Mouse (Mus musculus): ENCODE measurements around the gene Hrh3. TPM values are rescaled to one million over a fixed set of nuclear protein-coding genes. Genes with fewer than 3 reads are reported as not detected.

Gene Hrh3
- polyA plus RNA-seq, 1 experiment from 2014 or later, result not detected

- no peak for ATAC-seq (ENCODE audit: insufficient read depth)
- Histone ChIP-seq H3K4me1 (replicated peaks) (no peaks in the 10 kb centered on the region), H3K27ac (replicated peaks) (no peak overlapping the region), H3K9ac (no peak overlapping the region), H3K36me3 (replicated peaks) (0 out of 2 replicates have a peak, but pooled peaks cover 3% of the 10 kb centered on the region), H3K27me3 (no peaks in the 10 kb centered on the region), H3K4me2 (no peak overlapping the region), H3K4me3 (replicated peaks) (no peak overlapping the region), H3K9me3 (replicated peaks) (no peaks in the 10 kb centered on the region)
- WGBS (ENCODE audit: insufficient replicate concordance), result 67% methylated on average over 16 of the region's 16 CpGs
These were observed 18.2 kb downstream of the Hrh3 start for GRCm38 (mm10) chr2:180085926-180086636.

DNA sequence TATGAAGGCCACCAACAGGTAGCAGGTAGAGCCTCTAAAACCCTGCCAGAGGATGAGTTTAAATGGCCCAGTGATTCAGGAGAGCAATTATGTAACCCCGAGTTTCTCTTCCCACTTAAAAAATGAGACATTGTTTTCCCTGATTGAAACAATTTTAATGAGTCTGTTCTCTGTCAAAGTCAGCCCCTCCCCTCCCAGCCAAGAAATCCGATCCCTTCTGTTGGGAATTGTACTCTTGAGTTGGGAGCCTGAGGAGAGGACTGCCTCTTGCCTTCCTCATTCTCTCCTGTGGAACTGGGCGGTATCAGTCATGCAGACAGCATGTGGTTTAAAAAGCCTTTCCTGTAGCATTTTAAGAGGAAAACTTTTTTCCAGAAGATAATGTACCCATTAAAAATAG is 19.7 kb downstream of the Hrh3 start:
- H3K27me3 ChIP-seq, result no peaks in the 10 kb centered on the region
- WGBS (ENCODE audit: insufficient replicate concordance), result 44% methylated on average over 3 of the region's 3 CpGs
- no peak for ATAC-seq (ENCODE audit: insufficient read depth)
- H3K4me1 ChIP-seq (replicated peaks), result no peaks in the 10 kb centered on the region
- H3K4me3 ChIP-seq (replicated peaks), result no peak overlapping the region
- H3K9ac ChIP-seq, result no peak overlapping the region
- H3K9me3 ChIP-seq (replicated peaks), result no peaks in the 10 kb centered on the region
- H3K27ac ChIP-seq (replicated peaks), result no peak overlapping the region
- no peak overlapping the region for H3K4me2 ChIP-seq
- 0 out of 2 replicates have a peak, but pooled peaks cover 7% of the 10 kb centered on the region for H3K36me3 ChIP-seq (replicated peaks)

GRCm38 (mm10) chr2:180083063-180083462 is 21.2 kb downstream of the Hrh3 start:
- no peaks in the 10 kb centered on the region for H3K4me1 ChIP-seq (replicated peaks)
- H3K36me3 ChIP-seq (replicated peaks), result 0 out of 2 replicates have a peak, but pooled peaks cover 7% of the 10 kb centered on the region
- 70% methylated on average over 10 of the region's 10 CpGs for WGBS (ENCODE audit: insufficient replicate concordance)
- H3K4me2 ChIP-seq, result no peak overlapping the region
- no peak overlapping the region for H3K9ac ChIP-seq
- no peaks in the 10 kb centered on the region for H3K27me3 ChIP-seq
- H3K4me3 ChIP-seq (replicated peaks), result no peak overlapping the region
- ATAC-seq (ENCODE audit: insufficient read depth), result no peak
- H3K9me3 ChIP-seq (replicated peaks), result no peaks in the 10 kb centered on the region
- no peak overlapping the region for H3K27ac ChIP-seq (replicated peaks)

DNA sequence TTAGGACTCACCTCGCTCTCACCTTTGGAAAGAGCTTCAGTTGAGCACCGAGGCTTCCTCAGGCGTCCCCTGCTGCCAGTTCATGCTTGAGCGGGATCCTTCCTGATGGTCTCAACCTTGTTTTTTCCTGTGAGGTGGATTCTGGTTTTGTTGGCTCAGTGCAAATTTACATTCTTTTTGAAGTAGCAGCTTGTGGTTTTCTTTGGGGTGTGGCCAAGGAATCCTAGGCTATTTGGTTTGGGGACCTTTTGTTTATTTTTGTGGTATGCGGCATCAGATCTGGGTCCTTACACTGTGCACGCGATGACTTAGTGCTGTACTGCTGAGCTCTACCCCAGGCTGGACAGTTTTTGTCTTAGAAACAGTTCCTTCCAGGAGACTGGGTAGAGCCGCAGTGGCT is 23.6 kb downstream of the Hrh3 start:
- Histone ChIP-seq H3K9me3 (replicated peaks) (no peaks in the 10 kb centered on the region), H3K27ac (replicated peaks) (no peak overlapping the region), H3K4me1 (replicated peaks) (no peaks in the 10 kb centered on the region), H3K4me3 (replicated peaks) (no peak overlapping the region), H3K27me3 (no peaks in the 10 kb centered on the region), H3K9ac (no peak overlapping the region), H3K36me3 (replicated peaks) (0 out of 2 replicates have a peak, but pooled peaks cover 7% of the 10 kb centered on the region), H3K4me2 (no peak overlapping the region)
- WGBS (ENCODE audit: insufficient replicate concordance), result 73% methylated on average over 8 of the region's 8 CpGs
- no peak for ATAC-seq (ENCODE audit: insufficient read depth)

GRCm38 (mm10) chr2:180077622-180078021 is 26.7 kb downstream of the Hrh3 start:
- WGBS (ENCODE audit: insufficient replicate concordance), result 62% methylated on average over 3 of the region's 3 CpGs
- H3K4me2 ChIP-seq, result no peak overlapping the region
- ATAC-seq (ENCODE audit: insufficient read depth), result no peak

DNA sequence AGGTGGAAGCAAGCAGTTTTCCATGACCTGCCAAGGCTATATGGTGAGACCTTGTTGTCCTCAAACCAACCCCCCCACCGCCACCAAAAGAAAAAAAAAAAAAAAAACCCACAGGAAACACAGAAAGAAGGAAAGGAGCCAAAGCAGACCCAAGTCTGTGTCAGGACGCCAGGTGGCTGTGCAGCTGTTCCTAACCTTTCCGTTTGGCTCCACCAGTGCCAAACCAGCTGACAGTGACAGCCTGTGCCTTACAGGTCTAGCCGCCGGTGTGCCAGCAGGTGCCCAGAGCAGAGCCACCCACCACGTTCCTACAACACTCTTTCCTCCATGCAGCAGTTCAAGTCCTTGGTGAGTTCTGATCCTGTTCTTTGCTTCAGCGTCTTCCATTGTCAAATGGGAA is 31.4 kb downstream of the Hrh3 start:
- Histone ChIP-seq H3K27ac (replicated peaks) (no peak overlapping the region), H3K36me3 (replicated peaks) (peaks cover 7% of the 10 kb centered on the region; the same call in 1 of the 2 replicates), H3K27me3 (no peaks in the 10 kb centered on the region), H3K4me2 (no peak overlapping the region), H3K9me3 (replicated peaks) (no peaks in the 10 kb centered on the region), H3K9ac (no peak overlapping the region), H3K4me3 (replicated peaks) (no peak overlapping the region), H3K4me1 (replicated peaks) (peaks cover 25% of the 10 kb centered on the region)
- no peak for ATAC-seq (ENCODE audit: insufficient read depth)
- WGBS (ENCODE audit: insufficient replicate concordance), result 70% methylated on average over 7 of the region's 7 CpGs

More at GRCm38 (mm10) chr2:180077622-180078021, 26.7 kb downstream of the Hrh3 start:
- no peak overlapping the region for H3K4me3 ChIP-seq (replicated peaks)
- H3K27ac ChIP-seq (replicated peaks), result no peak overlapping the region
- no peak overlapping the region for H3K9ac ChIP-seq
- H3K9me3 ChIP-seq (replicated peaks), result no peaks in the 10 kb centered on the region
- peaks cover 11% of the 10 kb centered on the region; the same call in 1 of the 2 replicates for H3K36me3 ChIP-seq (replicated peaks)
- H3K4me1 ChIP-seq (replicated peaks), result no peaks in the 10 kb centered on the region
- no peaks in the 10 kb centered on the region for H3K27me3 ChIP-seq

DNA sequence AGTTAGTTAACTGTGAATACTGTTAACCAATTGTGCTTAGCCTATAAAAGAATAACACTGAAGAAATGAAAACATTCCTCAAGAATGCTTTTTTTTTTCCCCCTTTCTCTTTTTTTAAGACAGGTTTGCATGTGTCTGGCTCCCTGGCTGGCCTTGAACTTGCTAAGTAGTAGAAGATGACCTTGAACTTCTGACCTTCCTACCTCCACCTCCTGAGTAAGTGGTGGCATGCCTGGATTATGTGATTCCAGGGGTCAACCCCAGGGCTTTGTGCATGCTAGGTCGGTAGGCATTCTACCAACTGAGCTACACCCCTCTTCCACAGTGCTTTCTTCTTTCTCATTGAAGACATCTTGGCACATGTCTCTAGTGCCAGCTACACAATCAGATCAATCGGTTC is 32.6 kb downstream of the Hrh3 start:
- no peak overlapping the region for H3K4me3 ChIP-seq (replicated peaks)

GRCm38 (mm10) chr2:180070481-180071453 is 33.5 kb downstream of the Hrh3 start, which contains the start of gene Mtg2:
Gene Mtg2 (plus strand): TSS chr2:180070588.
- H3K4me1 ChIP-seq (replicated peaks), result peaks cover 25% of the 10 kb centered on the region
- peak within 1 kb of the TSS; percentile 72 for H3K9ac ChIP-seq
- no peaks in the 10 kb centered on the region for H3K9me3 ChIP-seq (replicated peaks)
- peak within 1 kb of the TSS; percentile 85 for H3K4me3 ChIP-seq (replicated peaks)
- no peaks in the 10 kb centered on the region for H3K27me3 ChIP-seq
- ATAC-seq (ENCODE audit: insufficient read depth), result peak; percentile 95
- peak within 1 kb of the TSS; percentile 84 for H3K4me2 ChIP-seq
- peak within 1 kb of the TSS; percentile 67 for H3K27ac ChIP-seq (replicated peaks)
- H3K36me3 ChIP-seq (replicated peaks), result peaks cover 7% of the 10 kb centered on the region; the same call in 1 of the 2 replicates
- 6% methylated on average over 58 of the region's 58 CpGs for WGBS (ENCODE audit: insufficient replicate concordance)

More for the DNA sequence above, 32.6 kb downstream of the Hrh3 start:
- Histone ChIP-seq H3K27me3 (no peaks in the 10 kb centered on the region), H3K9ac (no peak overlapping the region), H3K9me3 (replicated peaks) (no peaks in the 10 kb centered on the region), H3K36me3 (replicated peaks) (peaks cover 7% of the 10 kb centered on the region; the same call in 1 of the 2 replicates), H3K4me1 (replicated peaks) (peaks cover 25% of the 10 kb centered on the region), H3K4me2 (peak overlapping the region; percentile 84; the same call in 1 of the 2 replicates), H3K27ac (replicated peaks) (no peak overlapping the region)
- ATAC-seq (ENCODE audit: insufficient read depth), result no peak
- WGBS (ENCODE audit: insufficient replicate concordance), result 66% methylated on average over 2 of the region's 2 CpGs

GRCm38 (mm10) chr2:180069770-180070480 is 34.4 kb downstream of the Hrh3 start:
- Histone ChIP-seq H3K36me3 (replicated peaks) (peaks cover 7% of the 10 kb centered on the region; the same call in 1 of the 2 replicates), H3K27ac (replicated peaks) (peak overlapping the region; percentile 67), H3K4me1 (replicated peaks) (peaks cover 25% of the 10 kb centered on the region), H3K4me2 (peak overlapping the region; percentile 84), H3K27me3 (no peaks in the 10 kb centered on the region), H3K9me3 (replicated peaks) (no peaks in the 10 kb centered on the region), H3K4me3 (replicated peaks) (peak overlapping the region; percentile 85), H3K9ac (peak overlapping the region; percentile 72)
- WGBS (ENCODE audit: insufficient replicate concordance), result 28% methylated on average over 20 of the region's 20 CpGs
- ATAC-seq (ENCODE audit: insufficient read depth), result peak; percentile 54

GRCm38 (mm10) chr2:180063338-180064131 is 40.8 kb downstream of the Hrh3 start:
- no peaks in the 10 kb centered on the region for H3K27me3 ChIP-seq
- no peaks in the 10 kb centered on the region for H3K4me1 ChIP-seq (replicated peaks)
- H3K27ac ChIP-seq (replicated peaks), result no peak overlapping the region
- H3K9me3 ChIP-seq (replicated peaks), result no peaks in the 10 kb centered on the region
- no peak overlapping the region for H3K4me2 ChIP-seq
- 77% methylated on average over 11 of the region's 11 CpGs for WGBS (ENCODE audit: insufficient replicate concordance)
- H3K9ac ChIP-seq, result no peak overlapping the region
- ATAC-seq (ENCODE audit: insufficient read depth), result no peak
- H3K36me3 ChIP-seq (replicated peaks), result peaks cover 16% of the 10 kb centered on the region
- H3K4me3 ChIP-seq (replicated peaks), result no peak overlapping the region
